Mouse (Mus musculus): ENCODE results near the gene Lmcd1. TPM values are rescaled to one million over a fixed set of nuclear protein-coding genes. Genes with fewer than 3 reads are reported as not detected.
A peak's percentile ranks its signal among the peaks of the same experiment; 100 is the strongest.

Lmcd1 gene
- polyA plus RNA-seq, 1 experiment from 2014 or later: 16.4 TPM

GRCm38 (mm10) chr6:112256599-112256998 is 17.0 kb upstream of the Lmcd1 start:
- ChIA-PET POLR2A (interaction anchor here (1.0 to 1.3 kb wide), 5 partner anchors 10 to 40 kb away, joined by 3 to 6 read pairs (median 4); partner anchors contain the start of gene Lmcd1), CTCF (interaction anchor here (1.0 to 2.2 kb wide), 4 partner anchors 9 to 106 kb away, joined by 3 to 7 read pairs (median 4); no protein-coding TSS in a partner anchor)
- TF ChIP-seq CTCF (IDR thresholded peaks at IDR 0.05): no peak
- in situ Hi-C loops (cut with MboI; ENCODE audit: low pct_unique_long_range_greater_than_20kb): loop anchor here (25.0 kb wide), 1 partner anchor 831 kb away; the partner anchor contains the start of gene Setd5
- no peak for DNase-seq (ENCODE audit: low read depth, low spot score)
- H3K27me3 ChIP-seq: no peaks in the 10 kb centered on the region
- no peak for ATAC-seq

GRCm38 (mm10) chr6:112261089-112261488 is 12.5 kb upstream of the Lmcd1 start:
- POLR2A ChIA-PET: interaction anchor here (0.9 kb wide), 1 partner anchor 12 kb away, joined by 3 read pairs; no protein-coding TSS in a partner anchor
- in situ Hi-C loops (cut with MboI; ENCODE audit: low pct_unique_long_range_greater_than_20kb): loop anchor here (25.0 kb wide), 1 partner anchor 826 kb away; the partner anchor contains the start of gene Setd5
- H3K27me3 ChIP-seq: no peaks in the 10 kb centered on the region
- CTCF ChIA-PET: interaction anchor here (0.8 to 1.3 kb wide), 4 partner anchors 10 to 26 kb away, joined by 3 read pairs; no protein-coding TSS in a partner anchor
- ATAC-seq (peak; percentile 87), DNase-seq (ENCODE audit: low read depth, low spot score) (no peak)
- no peak for TF ChIP-seq CTCF (IDR thresholded peaks at IDR 0.05)

- no peak for TF ChIP-seq CTCF (IDR thresholded peaks at IDR 0.05)
- CTCF ChIA-PET: interaction anchor here (1.5 to 1.9 kb wide), 2 partner anchors 16 to 45 kb away, joined by 5 read pairs; no protein-coding TSS in a partner anchor
- H3K27me3 ChIP-seq: no peaks in the 10 kb centered on the region
- ATAC-seq (no peak), DNase-seq (ENCODE audit: low read depth, low spot score) (no peak)
- in situ Hi-C loops (cut with MboI; ENCODE audit: low pct_unique_long_range_greater_than_20kb): loop anchor here (25.0 kb wide), 1 partner anchor 823 kb away; the partner anchor contains the start of gene Setd5
- POLR2A ChIA-PET: no interaction called here
Observed at GRCm38 (mm10) chr6:112264321-112264720, 9.2 kb upstream of the Lmcd1 start.

DNA sequence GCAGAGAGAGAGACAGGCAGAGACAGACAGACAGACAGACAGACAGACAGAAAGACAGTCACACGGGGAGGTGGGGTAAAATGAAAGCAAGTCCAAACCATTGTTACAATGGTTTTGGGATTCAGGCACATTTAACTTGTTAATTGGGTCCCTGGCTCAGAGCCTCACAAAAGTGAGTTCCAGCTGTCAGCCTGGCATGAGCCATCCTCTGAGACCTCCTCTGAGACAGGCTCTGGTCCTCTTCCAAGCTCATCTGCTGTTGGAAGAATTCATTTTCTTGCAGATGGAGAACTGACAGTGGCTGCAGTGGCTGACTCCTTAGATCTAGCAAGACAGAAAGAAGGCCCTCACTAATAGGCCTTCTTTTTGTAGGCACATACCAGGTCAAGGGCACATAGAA is 6.9 kb upstream of the Lmcd1 start:
- H3K27me3 ChIP-seq: no peaks in the 10 kb centered on the region
- DNase-seq (ENCODE audit: low read depth, low spot score) (no peak), ATAC-seq (peak; percentile 31)
- CTCF ChIA-PET: interaction anchor here (0.7 to 0.9 kb wide), 2 partner anchors 10 to 17 kb away, joined by 3 to 4 read pairs; no protein-coding TSS in a partner anchor
- POLR2A ChIA-PET: interaction anchor here (1.3 kb wide), 1 partner anchor 11 kb away, joined by 3 read pairs; no protein-coding TSS in a partner anchor
- in situ Hi-C loops (cut with MboI; ENCODE audit: low pct_unique_long_range_greater_than_20kb): loop anchor here (25.0 kb wide), 1 partner anchor 821 kb away; the partner anchor contains the start of gene Setd5
- TF ChIP-seq CTCF (IDR thresholded peaks at IDR 0.05): no peak

- in situ Hi-C loops (cut with MboI; ENCODE audit: low pct_unique_long_range_greater_than_20kb): loop anchor here (25.0 kb wide), 1 partner anchor 819 kb away; the partner anchor contains the start of gene Setd5
- CTCF ChIA-PET: interaction anchor here (1.3 kb wide), 1 partner anchor 12 kb away, joined by 3 read pairs; no protein-coding TSS in a partner anchor
- DNase-seq (ENCODE audit: low read depth, low spot score) (no peak), ATAC-seq (no peak)
- no peak for TF ChIP-seq CTCF (IDR thresholded peaks at IDR 0.05)
- POLR2A ChIA-PET: interaction anchor here (0.6 to 0.7 kb wide), 2 partner anchors 10 to 18 kb away, joined by 3 read pairs; no protein-coding TSS in a partner anchor
- H3K27me3 ChIP-seq: no peaks in the 10 kb centered on the region
Observed at GRCm38 (mm10) chr6:112267661-112268357, 5.7 kb upstream of the Lmcd1 start.

DNA sequence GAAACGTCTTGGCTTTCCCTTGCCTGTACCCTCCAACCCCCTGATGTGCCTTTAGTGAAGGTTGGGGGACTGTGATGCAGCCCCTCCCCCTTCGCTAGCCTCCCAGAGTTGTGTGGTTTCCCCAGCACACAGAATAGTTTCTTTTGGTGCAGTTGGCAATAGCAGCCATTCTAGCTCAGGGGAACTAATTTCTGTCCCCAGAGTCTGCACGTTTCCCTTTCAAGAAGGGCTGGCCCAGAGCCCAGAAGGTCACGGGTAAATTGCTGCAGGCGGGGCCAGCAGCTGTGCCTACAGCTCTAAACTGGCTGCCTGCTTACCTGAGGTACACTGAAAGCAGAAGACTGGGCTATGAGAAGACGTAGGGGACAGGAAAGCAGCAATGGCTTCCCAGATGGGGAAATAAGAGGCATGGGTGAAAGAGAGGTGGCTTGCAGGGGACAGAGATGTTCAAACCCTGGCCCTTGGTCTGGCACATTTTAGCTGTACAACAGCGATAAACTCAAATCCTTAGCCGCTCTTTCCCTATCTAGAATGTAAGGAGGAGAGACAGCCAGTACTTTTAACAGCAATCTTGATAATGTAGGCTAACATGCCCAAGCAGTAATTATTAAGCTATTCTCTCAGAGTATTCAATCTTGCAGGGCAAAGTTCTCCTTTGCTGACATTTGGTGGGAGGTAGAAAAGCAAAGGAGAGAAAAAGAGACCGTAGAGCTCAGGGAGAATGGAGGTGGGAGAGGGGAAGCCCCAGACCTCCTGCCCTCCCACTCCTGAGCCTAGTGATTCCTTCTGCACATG is 900 bp downstream of the Lmcd1 start:
- no peaks in the 10 kb centered on the region for H3K27me3 ChIP-seq
- ChIA-PET CTCF (interaction anchor here (0.6 to 1.4 kb wide), 4 partner anchors 20 to 60 kb away, joined by 3 to 5 read pairs (median 4); no protein-coding TSS in a partner anchor), POLR2A (interaction anchor here (1.2 kb wide), 1 partner anchor 11 kb away, joined by 4 read pairs; no protein-coding TSS in a partner anchor)
- TF ChIP-seq CTCF (IDR thresholded peaks at IDR 0.05): no peak
- no peak for DNase-seq (ENCODE audit: low read depth, low spot score)
- ATAC-seq: peak; percentile 55
- in situ Hi-C loops (cut with MboI; ENCODE audit: low pct_unique_long_range_greater_than_20kb): loop anchor here (5.0 to 25.0 kb wide), 2 partner anchors 62 to 813 kb away; partner anchors contain the start of gene Setd5

DNA sequence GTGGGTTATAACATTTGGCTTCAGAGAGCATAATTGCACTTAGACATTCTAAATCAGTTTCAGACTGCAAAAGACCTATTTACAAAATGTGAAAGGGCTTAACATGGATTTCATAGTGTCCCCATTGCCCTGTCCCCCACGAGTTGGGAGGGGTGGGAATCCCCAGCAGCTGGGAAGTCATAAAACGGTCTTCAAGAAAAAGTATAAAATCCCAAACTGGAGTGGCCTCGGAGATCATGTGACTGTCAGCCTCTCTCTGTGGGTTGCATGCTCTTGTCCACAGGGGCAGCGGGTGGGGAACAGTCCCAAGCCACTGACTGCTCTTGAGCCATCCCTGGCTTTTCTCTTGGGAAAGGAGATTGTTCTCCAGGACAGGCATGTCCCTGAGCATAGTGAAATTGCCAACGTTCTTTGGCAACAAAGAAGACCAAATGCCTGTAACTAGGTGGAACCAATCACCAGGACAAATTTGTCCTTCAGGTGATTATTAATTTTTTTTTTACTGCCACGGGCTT is 2.2 kb downstream of the Lmcd1 start:
- no peaks in the 10 kb centered on the region for H3K27me3 ChIP-seq
- in situ Hi-C loops (cut with MboI; ENCODE audit: low pct_unique_long_range_greater_than_20kb): loop anchor here (5.0 kb wide), 1 partner anchor 63 kb away; no protein-coding TSS in a partner anchor
- ChIA-PET POLR2A (no interaction called here), CTCF (interaction anchor here (1.4 kb wide), 1 partner anchor 21 kb away, joined by 3 read pairs; no protein-coding TSS in a partner anchor)
- no peak for TF ChIP-seq CTCF (IDR thresholded peaks at IDR 0.05)
- ATAC-seq: no peak
- DNase-seq (ENCODE audit: low read depth, low spot score): no peak

DNA sequence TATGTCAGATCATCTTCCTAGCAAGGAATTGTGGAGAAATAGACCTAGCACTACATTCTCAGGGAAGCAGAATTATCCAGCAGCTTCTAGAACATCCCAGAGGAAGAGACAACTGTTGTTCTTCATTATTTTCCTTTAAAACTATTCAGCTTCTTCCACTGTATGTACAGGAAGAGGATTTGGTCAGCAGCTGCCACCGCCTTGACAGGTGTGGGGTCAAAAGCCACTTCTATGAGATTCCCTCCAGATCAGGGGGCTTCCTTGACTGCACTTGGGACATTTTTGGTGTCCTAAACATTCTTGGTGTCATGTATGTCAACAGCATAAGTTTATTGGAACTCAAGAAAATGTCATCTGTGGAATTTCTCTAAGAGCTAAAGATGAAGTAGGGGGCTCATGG is 5.2 kb downstream of the Lmcd1 start:
- CTCF ChIA-PET: interaction anchor here (0.8 to 3.0 kb wide), 3 partner anchors 9 to 69 kb away, joined by 3 to 8 read pairs (median 3); no protein-coding TSS in a partner anchor
- H3K27me3 ChIP-seq: no peaks in the 10 kb centered on the region
- no peak for TF ChIP-seq CTCF (IDR thresholded peaks at IDR 0.05)
- no peak for ATAC-seq
- no peak for DNase-seq (ENCODE audit: low read depth, low spot score)
- POLR2A ChIA-PET: interaction anchor here (0.6 to 2.3 kb wide), 3 partner anchors 23 to 55 kb away, joined by 3 to 6 read pairs (median 3); no protein-coding TSS in a partner anchor
- in situ Hi-C loops (cut with MboI; ENCODE audit: low pct_unique_long_range_greater_than_20kb): loop anchor here (5.0 kb wide), 1 partner anchor 67 kb away; no protein-coding TSS in a partner anchor

DNA sequence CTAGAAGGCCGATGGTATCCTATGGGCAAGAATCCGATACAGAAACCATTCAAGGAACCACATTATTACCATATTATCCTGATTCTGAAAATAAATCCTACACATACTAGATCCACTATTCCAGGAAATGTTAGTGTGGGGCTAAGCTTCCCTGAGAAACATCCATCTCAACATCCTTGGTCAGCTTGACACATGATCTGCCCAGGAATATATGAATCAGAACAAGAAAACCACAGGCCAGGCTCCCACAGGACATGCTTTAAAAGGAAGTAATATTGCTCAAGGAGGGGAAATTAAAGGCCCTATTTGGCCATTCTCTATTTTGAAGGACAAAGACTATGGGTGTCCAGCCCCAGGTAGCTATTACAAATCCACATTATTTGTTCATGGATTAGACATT is 6.6 kb downstream of the Lmcd1 start:
- in situ Hi-C loops (cut with MboI; ENCODE audit: low pct_unique_long_range_greater_than_20kb): loop anchor here (5.0 kb wide), 1 partner anchor 33 kb away; no protein-coding TSS in a partner anchor
- ChIA-PET CTCF (interaction anchor here (1.1 to 3.0 kb wide), 4 partner anchors 12 to 82 kb away, joined by 3 to 14 read pairs (median 6); no protein-coding TSS in a partner anchor), POLR2A (interaction anchor here (2.3 kb wide), 1 partner anchor 24 kb away, joined by 6 read pairs; no protein-coding TSS in a partner anchor)
- no peaks in the 10 kb centered on the region for H3K27me3 ChIP-seq
- DNase-seq (ENCODE audit: low read depth, low spot score): no peak
- peak; percentile 28 for ATAC-seq
- no peak for TF ChIP-seq CTCF (IDR thresholded peaks at IDR 0.05)

Data from Patski (cell line).